Mouse (Mus musculus): ENCODE data around the gene Clta.

Clta gene

GRCm38 (mm10) chr4:44072146-44072872 lies 68.1 kb downstream of the Clta start:
- DNase-seq (ENCODE audit: low spot score in 2 of 2), result peak; percentile 93 to 94

GRCm38 (mm10) chr4:44072873-44073441 lies 68.7 kb downstream of the Clta start:
- no peak for DNase-seq (ENCODE audit: low spot score in 2 of 2)

GRCm38 (mm10) chr4:44073799-44074198 lies 69.5 kb downstream of the Clta start:
- no peak for DNase-seq (ENCODE audit: low spot score in 2 of 2)

GRCm38 (mm10) chr4:44074422-44074821 lies 70.2 kb downstream of the Clta start:
- no peak for DNase-seq (ENCODE audit: low spot score in 2 of 2)

- no peak for DNase-seq (ENCODE audit: low spot score in 2 of 2)
These were observed 74.2 kb downstream of the Clta start for GRCm38 (mm10) chr4:44078358-44078933.

Data from right cerebral cortex, postnatal 10 days (tissue).